Mouse (Mus musculus) liver, embryonic 14.5 days (tissue): Measurements from ENCODE around the gene As3mt.
"Not testable (repeated sequence)": the region's sequence is repeated elsewhere in the genome, so short reads cannot be mapped to it uniquely, and the experiment has no call there.

Experiments used
- CTCF ChIP-seq: IDR thresholded peaks from 2 replicates; pipeline ENCODE4 v1.5.1; 2016; ENCODE audit warnings: antibody characterized with exemption, low read depth, control low read depth
- EP300 ChIP-seq: IDR thresholded peaks from 2 replicates; pipeline ENCODE4 v1.6.1; 2016; ENCODE audit warnings: antibody characterized with exemption, low read depth

DNA sequence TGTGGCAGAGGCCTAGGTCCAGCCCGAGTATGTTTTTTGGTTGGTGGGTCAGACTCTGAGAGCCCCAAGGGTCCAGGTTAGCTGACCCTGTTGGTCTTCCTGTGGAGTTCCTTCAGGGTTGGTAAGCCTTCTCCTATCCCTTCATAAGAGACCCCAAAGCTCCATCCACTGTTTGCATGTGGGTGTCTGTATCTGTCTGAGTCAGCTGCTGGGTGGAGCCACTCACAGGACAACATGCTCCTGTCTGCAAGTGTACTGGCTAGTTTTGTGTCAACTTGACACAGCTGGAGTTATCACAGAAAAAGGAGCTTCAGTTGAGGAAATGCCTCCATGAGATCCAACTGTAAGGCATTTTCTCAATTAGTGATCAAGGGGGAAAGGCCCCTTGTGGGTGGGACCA, 71.9 kb downstream of the As3mt start:
- TF ChIP-seq CTCF, EP300: not testable (repeated sequence)
